Mouse (Mus musculus): ENCODE results near the gene Cnot8. TPM values are rescaled to one million over a fixed set of nuclear protein-coding genes. Genes with fewer than 3 reads are reported as not detected.

The Cnot8 gene
- polyA plus RNA-seq, 1 experiment = 75.1 TPM

DNA sequence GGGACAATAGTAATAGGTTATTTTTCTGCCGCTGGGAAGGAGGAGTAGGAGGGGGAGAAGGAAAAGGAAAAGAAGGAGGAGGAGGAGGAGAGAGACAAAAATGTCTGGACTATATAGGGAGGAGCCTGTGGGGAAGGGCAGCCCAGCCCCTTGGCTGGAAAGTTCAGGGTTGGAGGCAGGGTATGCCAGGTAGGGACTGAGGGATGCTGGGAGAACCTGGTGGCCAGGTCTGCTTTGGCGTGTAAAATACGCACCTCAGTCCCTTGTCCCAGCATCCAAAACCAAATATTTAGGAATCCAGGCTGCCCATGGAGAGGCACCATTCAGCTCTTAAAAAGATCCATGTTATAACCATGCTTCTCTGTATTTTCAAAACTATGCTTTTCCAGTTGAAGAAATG lies 1.8 kb upstream of the Cnot8 start:
- Histone ChIP-seq H3K4me3 (ENCODE audit: insufficient read depth, low read length) (no peak overlapping the region), H3K27ac (ENCODE audit: insufficient read depth, low read length) (no peak overlapping the region), H3K4me1 (ENCODE audit: control insufficient read depth, insufficient read depth, low read length) (no peaks in the 10 kb centered on the region; the same call in 1 of the 2 replicates)
- TF ChIP-seq CTCF (IDR thresholded peaks at IDR 0.05; ENCODE audit: extremely low read depth, insufficient read depth, low read length) (no peak), POLR2A (IDR thresholded peaks at IDR 0.05; ENCODE audit: extremely low read depth, insufficient read depth, low read length) (no peak)

GRCm38 (mm10) chr11:58102581-58103343 lies 1.2 kb upstream of the Cnot8 start:
- no peak overlapping the region for H3K27ac ChIP-seq (ENCODE audit: insufficient read depth, low read length)
- H3K4me3 ChIP-seq (ENCODE audit: insufficient read depth, low read length) = no peak overlapping the region; the same call in 1 of the 2 replicates
- H3K4me1 ChIP-seq (ENCODE audit: control insufficient read depth, insufficient read depth, low read length) = no peaks in the 10 kb centered on the region; the same call in 1 of the 2 replicates
- no peak for TF ChIP-seq CTCF (IDR thresholded peaks at IDR 0.05; ENCODE audit: extremely low read depth, insufficient read depth, low read length)
- no peak for TF ChIP-seq POLR2A (IDR thresholded peaks at IDR 0.05; ENCODE audit: extremely low read depth, insufficient read depth, low read length)

- Histone ChIP-seq H3K4me3 (ENCODE audit: insufficient read depth, low read length) (peak overlapping the region; percentile 81), H3K27ac (ENCODE audit: insufficient read depth, low read length) (no peak overlapping the region), H3K4me1 (ENCODE audit: control insufficient read depth, insufficient read depth, low read length) (no peaks in the 10 kb centered on the region; the same call in 1 of the 2 replicates)
- TF ChIP-seq POLR2A (IDR thresholded peaks at IDR 0.05; ENCODE audit: extremely low read depth, insufficient read depth, low read length) = no peak
- no peak for TF ChIP-seq CTCF (IDR thresholded peaks at IDR 0.05; ENCODE audit: extremely low read depth, insufficient read depth, low read length)
Measured at GRCm38 (mm10) chr11:58103344-58103653, 654 bp upstream of the Cnot8 start.

DNA sequence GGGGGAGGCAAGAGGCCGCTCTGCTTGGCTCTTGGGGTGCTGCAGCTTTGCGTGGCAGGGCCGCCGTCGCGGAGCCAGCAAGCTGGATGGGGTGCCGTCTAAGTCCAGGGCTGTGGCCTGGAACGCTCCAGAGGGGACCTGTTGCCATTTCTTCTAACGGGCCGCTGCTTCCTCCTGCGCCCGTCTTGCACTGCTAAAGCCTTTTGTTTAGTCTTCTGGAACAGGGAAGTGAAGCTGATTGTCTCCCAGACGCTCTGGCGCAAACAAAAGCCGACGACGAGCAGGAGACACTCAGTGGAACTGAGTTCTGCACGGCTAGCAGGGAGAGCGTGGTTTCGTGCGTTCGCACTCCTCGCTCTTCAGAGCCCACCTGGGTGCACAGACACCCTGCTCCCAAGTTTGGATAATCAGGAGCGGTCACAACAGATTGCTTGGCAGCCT lies 418 bp downstream of the Cnot8 start:
- peak overlapping the region; percentile 69 for H3K27ac ChIP-seq (ENCODE audit: insufficient read depth, low read length)
- H3K4me3 ChIP-seq (ENCODE audit: insufficient read depth, low read length) = peak overlapping the region; percentile 81
- TF ChIP-seq CTCF (IDR thresholded peaks at IDR 0.05; ENCODE audit: extremely low read depth, insufficient read depth, low read length) = no peak
- TF ChIP-seq POLR2A (IDR thresholded peaks at IDR 0.05; ENCODE audit: extremely low read depth, insufficient read depth, low read length) = no peak
- no peaks in the 10 kb centered on the region; the same call in 1 of the 2 replicates for H3K4me1 ChIP-seq (ENCODE audit: control insufficient read depth, insufficient read depth, low read length)

- TF ChIP-seq POLR2A (IDR thresholded peaks at IDR 0.05; ENCODE audit: extremely low read depth, insufficient read depth, low read length) (no peak), CTCF (IDR thresholded peaks at IDR 0.05; ENCODE audit: extremely low read depth, insufficient read depth, low read length) (no peak)
Measured at GRCm38 (mm10) chr11:58107009-58107408, 3.1 kb downstream of the Cnot8 start.

DNA sequence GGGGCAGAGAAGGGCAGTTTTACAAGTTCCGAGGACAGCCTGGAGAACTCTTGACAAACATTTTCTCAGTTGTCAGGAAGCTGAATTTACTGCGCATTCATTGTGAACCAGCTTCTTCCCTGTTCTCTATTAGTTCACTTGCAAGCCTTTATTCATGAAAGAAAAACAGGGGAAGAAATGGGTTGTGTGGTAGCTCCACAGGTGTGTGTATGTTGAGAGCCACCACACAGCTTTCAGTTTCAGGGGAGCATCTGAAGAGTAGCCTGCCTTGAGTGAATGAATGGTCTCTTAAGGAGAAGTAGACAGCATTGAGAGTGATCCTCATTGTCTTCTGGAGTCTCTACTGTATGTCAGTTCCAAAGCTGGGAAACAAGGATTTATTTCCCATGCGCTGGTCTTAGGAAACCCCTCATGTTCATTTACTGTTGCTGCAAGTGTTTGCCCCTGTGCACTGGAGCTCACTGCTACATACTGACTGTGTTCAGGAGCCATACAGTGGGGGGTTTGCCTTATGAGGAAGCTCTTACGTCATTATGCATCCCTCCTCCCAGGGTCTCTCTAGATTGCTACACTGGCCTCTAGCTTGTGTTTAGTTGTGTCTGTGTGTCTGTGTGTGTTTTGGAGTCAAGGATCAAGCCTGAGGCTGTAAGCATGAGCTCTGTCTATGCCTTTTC lies 3.8 kb downstream of the Cnot8 start:
- Histone ChIP-seq H3K4me3 (ENCODE audit: insufficient read depth, low read length) (no peak overlapping the region), H3K4me1 (ENCODE audit: control insufficient read depth, insufficient read depth, low read length) (no peaks in the 10 kb centered on the region; the same call in 1 of the 2 replicates), H3K27ac (ENCODE audit: insufficient read depth, low read length) (no peak overlapping the region)
- no peak for TF ChIP-seq CTCF (IDR thresholded peaks at IDR 0.05; ENCODE audit: extremely low read depth, insufficient read depth, low read length)
- TF ChIP-seq POLR2A (IDR thresholded peaks at IDR 0.05; ENCODE audit: extremely low read depth, insufficient read depth, low read length) = no peak

More at GRCm38 (mm10) chr11:58107009-58107408, 3.1 kb downstream of the Cnot8 start:
- Histone ChIP-seq H3K4me1 (ENCODE audit: control insufficient read depth, insufficient read depth, low read length) (no peaks in the 10 kb centered on the region; the same call in 1 of the 2 replicates), H3K4me3 (ENCODE audit: insufficient read depth, low read length) (no peak overlapping the region), H3K27ac (ENCODE audit: insufficient read depth, low read length) (no peak overlapping the region)

- Histone ChIP-seq H3K27ac (ENCODE audit: insufficient read depth, low read length) (no peak overlapping the region), H3K4me3 (ENCODE audit: insufficient read depth, low read length) (no peak overlapping the region), H3K4me1 (ENCODE audit: control insufficient read depth, insufficient read depth, low read length) (no peaks in the 10 kb centered on the region)
- no peak for TF ChIP-seq CTCF (IDR thresholded peaks at IDR 0.05; ENCODE audit: extremely low read depth, insufficient read depth, low read length)
- TF ChIP-seq POLR2A (IDR thresholded peaks at IDR 0.05; ENCODE audit: extremely low read depth, insufficient read depth, low read length) = no peak
Measured at GRCm38 (mm10) chr11:58116560-58116959, 12.6 kb downstream of the Cnot8 start.

DNA sequence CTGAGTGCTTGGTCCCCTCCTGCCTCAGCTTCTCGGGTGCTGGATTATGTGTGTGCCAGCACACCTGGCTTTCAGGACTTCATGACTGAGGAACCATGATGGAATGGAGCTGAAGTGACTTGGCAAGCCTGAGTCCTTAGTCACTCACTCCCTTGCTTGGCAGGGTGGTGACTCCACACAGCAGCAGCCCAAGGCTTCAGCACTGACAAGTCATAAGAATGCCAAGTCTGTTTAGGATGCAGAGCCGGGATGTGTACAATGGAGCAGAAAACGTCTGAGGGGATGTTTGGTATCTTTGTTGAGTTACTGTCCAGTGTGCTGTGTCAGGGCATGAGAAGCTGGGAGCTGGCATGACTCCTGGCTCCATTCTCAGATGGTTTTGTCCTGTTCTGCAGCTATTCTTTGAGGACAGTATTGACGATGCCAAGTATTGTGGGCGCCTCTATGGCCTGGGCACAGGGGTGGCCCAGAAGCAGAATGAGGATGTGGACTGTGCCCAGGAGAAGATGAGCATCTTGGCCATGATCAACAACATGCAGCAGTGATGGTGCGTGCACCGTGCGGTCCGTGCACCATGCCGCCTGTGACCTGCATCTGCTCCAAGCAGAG lies 13.2 kb downstream of the Cnot8 start:
- no peak for TF ChIP-seq POLR2A (IDR thresholded peaks at IDR 0.05; ENCODE audit: extremely low read depth, insufficient read depth, low read length)
- TF ChIP-seq CTCF (IDR thresholded peaks at IDR 0.05; ENCODE audit: extremely low read depth, insufficient read depth, low read length) = no peak

GRCm38 (mm10) chr11:58120655-58121054 lies 16.7 kb downstream of the Cnot8 start:
- no peak overlapping the region for H3K4me3 ChIP-seq (ENCODE audit: insufficient read depth, low read length)
- H3K4me1 ChIP-seq (ENCODE audit: control insufficient read depth, insufficient read depth, low read length) = no peaks in the 10 kb centered on the region
- no peak for TF ChIP-seq POLR2A (IDR thresholded peaks at IDR 0.05; ENCODE audit: extremely low read depth, insufficient read depth, low read length)
- no peak overlapping the region for H3K27ac ChIP-seq (ENCODE audit: insufficient read depth, low read length)

More for the DNA sequence above, 13.2 kb downstream of the Cnot8 start:
- H3K4me1 ChIP-seq (ENCODE audit: control insufficient read depth, insufficient read depth, low read length) = no peaks in the 10 kb centered on the region
- no peak overlapping the region for H3K4me3 ChIP-seq (ENCODE audit: insufficient read depth, low read length)
- H3K27ac ChIP-seq (ENCODE audit: insufficient read depth, low read length) = no peak overlapping the region
